Mouse (Mus musculus) heart, embryonic 11.5 days (tissue): ENCODE data around the gene Elk3. TPM values are rescaled to one million over a fixed set of nuclear protein-coding genes. Genes with fewer than 3 reads are reported as not detected.

Experiments
- ATAC-seq: fragments of 200-750 bp; cut with Nextera tagmentation; replicated peaks from 2 replicates; pipeline ENCODE4 v1.8.0; 2017; ENCODE audit warnings: moderate library complexity; ENCODE audit not compliant: insufficient number of reproducible peaks, low FRiP score, low TSS enrichment
- H3K27ac ChIP-seq: fragments of 300-500 bp; sonication (generic); 2 replicates; pipeline ENCODE4 v1.5.1; 2014; ENCODE audit warnings: mild to moderate bottlenecking, low read depth, low read length
- H3K27me3 ChIP-seq: fragments of 300-500 bp; sonication (generic); 2 replicates; pipeline ENCODE4 v1.6.1; 2014; ENCODE audit warnings: mild to moderate bottlenecking, low read length, mixed read lengths; ENCODE audit not compliant: control insufficient read depth, insufficient read depth
- H3K36me3 ChIP-seq: fragments of 300-500 bp; sonication (generic); 2 replicates; pipeline ENCODE4 v1.6.1; 2014; ENCODE audit warnings: mild to moderate bottlenecking, low read length, moderate library complexity, mixed read lengths; ENCODE audit not compliant: control insufficient read depth, insufficient read depth
- H3K4me1 ChIP-seq: fragments of 300-500 bp; sonication (generic); 2 replicates; pipeline ENCODE4 v1.6.1; 2014; ENCODE audit warnings: low read length; ENCODE audit not compliant: control insufficient read depth, insufficient read depth
- H3K4me2 ChIP-seq: fragments of 300-500 bp; sonication (generic); 2 replicates; pipeline ENCODE4 v1.6.1; 2014; ENCODE audit warnings: mild to moderate bottlenecking, moderate library complexity
- H3K4me3 ChIP-seq: fragments of 300-500 bp; sonication (generic); 2 replicates; pipeline ENCODE4 v1.5.1; 2014; ENCODE audit warnings: low read depth, low read length
- H3K9ac ChIP-seq: fragments of 300-500 bp; sonication (generic); 2 replicates; pipeline ENCODE4 v1.6.1; 2014; ENCODE audit warnings: mild to moderate bottlenecking, low read depth, low read length, moderate library complexity
- H3K9me3 ChIP-seq: fragments of 300-500 bp; sonication (generic); replicated peaks from 2 replicates; pipeline ENCODE4 v1.6.1; 2016; ENCODE audit warnings: low read length; ENCODE audit not compliant: control insufficient read depth
- WGBS: fragments of 180-500 bp; shearing (Covaris S2); extraction: QIAGEN DNeasy Blood & Tissue Kit; methylation state at CpG from one replicate; pipeline ENCODE4 v1.1.7; 2014; ENCODE audit not compliant: insufficient replicate concordance; 5-methylcytosine and 5-hydroxymethylcytosine counted together
- polyA plus RNA-seq: library from polyadenylated mRNA; unstranded; fragments of >200 nt; fragmentation: Nextera tagmentation; extraction: Ambion mirVana; gene quantifications from 2 replicates; pipeline ENCODE4 v1.2.1, GENCODE M21; 2014

The Elk3 gene
- polyA plus RNA-seq, 1 experiment from 2014 or later, result 42.1 TPM

GRCm38 (mm10) chr10:93266521-93266920, 44.4 kb downstream of the Elk3 start:
- no peak overlapping the region for H3K4me3 ChIP-seq
- peaks cover 5% of the 10 kb centered on the region; the same call in 1 of the 2 replicates for H3K36me3 ChIP-seq
- peaks cover 30% of the 10 kb centered on the region for H3K4me1 ChIP-seq
- 89% methylated on average over 7 of the region's 7 CpGs for WGBS
- H3K9me3 ChIP-seq, result no peaks in the 10 kb centered on the region
- no peak overlapping the region for H3K4me2 ChIP-seq
- no peaks in the 10 kb centered on the region for H3K27me3 ChIP-seq
- no peak overlapping the region for H3K9ac ChIP-seq
- ATAC-seq, result no peak
- H3K27ac ChIP-seq, result no peak overlapping the region

GRCm38 (mm10) chr10:93265833-93266232, 45.1 kb downstream of the Elk3 start:
- Histone ChIP-seq H3K9me3 (no peaks in the 10 kb centered on the region), H3K4me3 (no peak overlapping the region), H3K27me3 (no peaks in the 10 kb centered on the region), H3K9ac (no peak overlapping the region), H3K36me3 (peaks cover 5% of the 10 kb centered on the region; the same call in 1 of the 2 replicates), H3K4me1 (peaks cover 36% of the 10 kb centered on the region), H3K4me2 (no peak overlapping the region), H3K27ac (no peak overlapping the region)
- no peak for ATAC-seq
- 88% methylated on average over 9 of the region's 9 CpGs for WGBS

GRCm38 (mm10) chr10:93264001-93264400, 46.9 kb downstream of the Elk3 start:
- H3K9ac ChIP-seq, result no peak overlapping the region
- ATAC-seq, result no peak
- H3K27me3 ChIP-seq, result no peaks in the 10 kb centered on the region
- peak overlapping the region; percentile 57 for H3K27ac ChIP-seq
- H3K36me3 ChIP-seq, result peaks cover 8% of the 10 kb centered on the region; the same call in 1 of the 2 replicates
- H3K4me2 ChIP-seq, result no peak overlapping the region
- 78% methylated on average over 5 of the region's 5 CpGs for WGBS
- H3K4me3 ChIP-seq, result no peak overlapping the region
- H3K4me1 ChIP-seq, result peaks cover 36% of the 10 kb centered on the region
- H3K9me3 ChIP-seq, result no peaks in the 10 kb centered on the region

GRCm38 (mm10) chr10:93263431-93263830, 47.5 kb downstream of the Elk3 start:
- peaks cover 6% of the 10 kb centered on the region; the same call in 1 of the 2 replicates for H3K36me3 ChIP-seq
- 67% methylated on average over 8 of the region's 8 CpGs for WGBS
- H3K27ac ChIP-seq, result peak overlapping the region; percentile 57
- no peak overlapping the region for H3K4me2 ChIP-seq
- H3K27me3 ChIP-seq, result no peaks in the 10 kb centered on the region
- H3K9me3 ChIP-seq, result no peaks in the 10 kb centered on the region
- peaks cover 36% of the 10 kb centered on the region for H3K4me1 ChIP-seq
- no peak overlapping the region for H3K4me3 ChIP-seq
- peak overlapping the region; percentile 39; the same call in 1 of the 2 replicates for H3K9ac ChIP-seq
- ATAC-seq, result no peak

- Histone ChIP-seq H3K4me2 (peak overlapping the region; percentile 49), H3K36me3 (peaks cover 5% of the 10 kb centered on the region; the same call in 1 of the 2 replicates), H3K9me3 (no peaks in the 10 kb centered on the region), H3K27me3 (no peaks in the 10 kb centered on the region), H3K27ac (peak overlapping the region; percentile 80), H3K4me3 (no peak overlapping the region), H3K9ac (no peak overlapping the region), H3K4me1 (peaks cover 36% of the 10 kb centered on the region)
- peak; percentile 52; the same call in 1 of the 2 replicates for ATAC-seq
- 9% methylated on average over 15 of the region's 15 CpGs for WGBS
Measured at GRCm38 (mm10) chr10:93261981-93262499, 48.9 kb downstream of the Elk3 start.

- H3K4me1 ChIP-seq, result peaks cover 36% of the 10 kb centered on the region
- no peaks in the 10 kb centered on the region for H3K27me3 ChIP-seq
- H3K27ac ChIP-seq, result peak overlapping the region; percentile 80
- 20% methylated on average over 16 of the region's 16 CpGs for WGBS
- H3K36me3 ChIP-seq, result peaks cover 5% of the 10 kb centered on the region; the same call in 1 of the 2 replicates
- 0 out of 2 replicates have a peak, but pooled peaks have one; percentile 19 for ATAC-seq
- H3K9me3 ChIP-seq, result no peaks in the 10 kb centered on the region
- peak overlapping the region; percentile 49 for H3K4me2 ChIP-seq
- 0 out of 2 replicates have a peak overlapping the region, but pooled peaks have one; percentile 22 for H3K9ac ChIP-seq
- H3K4me3 ChIP-seq, result no peak overlapping the region
Measured at GRCm38 (mm10) chr10:93261132-93261980, 49.6 kb downstream of the Elk3 start.

GRCm38 (mm10) chr10:93259826-93260225, 51.1 kb downstream of the Elk3 start:
- Histone ChIP-seq H3K27ac (no peak overlapping the region), H3K4me1 (peaks cover 39% of the 10 kb centered on the region), H3K9me3 (no peaks in the 10 kb centered on the region), H3K4me2 (no peak overlapping the region), H3K27me3 (no peaks in the 10 kb centered on the region), H3K4me3 (no peak overlapping the region), H3K36me3 (peaks cover 2% of the 10 kb centered on the region; the same call in 1 of the 2 replicates), H3K9ac (no peak overlapping the region)
- ATAC-seq, result no peak
- WGBS, result 82% methylated on average over 5 of the region's 5 CpGs

- Histone ChIP-seq H3K4me1 (peaks cover 13% of the 10 kb centered on the region), H3K9ac (no peak overlapping the region), H3K27me3 (no peaks in the 10 kb centered on the region), H3K27ac (peak overlapping the region; percentile 66), H3K36me3 (peaks cover 3% of the 10 kb centered on the region; the same call in 1 of the 2 replicates), H3K4me3 (no peak overlapping the region), H3K4me2 (no peak overlapping the region), H3K9me3 (no peaks in the 10 kb centered on the region)
- WGBS, result 50% methylated on average over 13 of the region's 13 CpGs
- ATAC-seq, result no peak
Measured at GRCm38 (mm10) chr10:93255294-93255693, 55.6 kb downstream of the Elk3 start.
